Mouse (Mus musculus) kidney, postnatal 0 days (tissue): Measurements from ENCODE around the gene Nrarp. TPM values are rescaled to one million over a fixed set of nuclear protein-coding genes. Genes with fewer than 3 reads are reported as not detected.

Experiments used
- ATAC-seq: fragments of 200-750 bp; cut with Nextera tagmentation; replicated peaks from 2 replicates; pipeline ENCODE4 v1.8.0; 2017; ENCODE audit warnings: low read depth, moderate number of reproducible peaks, moderate TSS enrichment, moderate library complexity; ENCODE audit not compliant: low FRiP score
- DNase-seq: peaks from one replicate; pipeline ENCODE4 v3.0.0-alpha.2; 2016; ENCODE audit warnings: low spot score
- H3K27ac ChIP-seq: fragments of 300-500 bp; sonication (generic); 2 replicates; pipeline ENCODE4 v1.5.1; 2014; ENCODE audit warnings: mild to moderate bottlenecking
- H3K27me3 ChIP-seq: fragments of 300-500 bp; sonication (generic); 2 replicates; pipeline ENCODE4 v1.6.1; 2014; ENCODE audit warnings: low read length, mixed read lengths; ENCODE audit not compliant: insufficient read depth
- H3K36me3 ChIP-seq: fragments of 300-500 bp; sonication (generic); 2 replicates; pipeline ENCODE4 v1.6.1; 2014; ENCODE audit warnings: low read length, mixed read lengths; ENCODE audit not compliant: insufficient read depth
- H3K4me1 ChIP-seq: fragments of 300-500 bp; sonication (generic); replicated peaks from 2 replicates; pipeline ENCODE4 v1.6.1; 2014; ENCODE audit warnings: antibody characterized with exemption, low read length, mixed read lengths; ENCODE audit not compliant: insufficient read depth
- H3K4me2 ChIP-seq: fragments of 300-500 bp; sonication (generic); 2 replicates; pipeline ENCODE4 v1.6.1; 2014; ENCODE audit warnings: mild to moderate bottlenecking, low read length, moderate library complexity, mixed read lengths
- H3K4me3 ChIP-seq: fragments of 300-500 bp; sonication (generic); replicated peaks from 2 replicates; pipeline ENCODE4 v1.5.1; 2014; ENCODE audit warnings: low read depth, low read length
- H3K9ac ChIP-seq: fragments of 300-500 bp; sonication (generic); 2 replicates; pipeline ENCODE4 v1.6.1; 2014; ENCODE audit warnings: low read depth, low read length
- H3K9me3 ChIP-seq: fragments of 300-500 bp; sonication (generic); replicated peaks from 2 replicates; pipeline ENCODE4 v1.6.1; 2016; ENCODE audit warnings: low read length, inconsistent platforms, mixed read lengths
- CTCF ChIP-seq: IDR thresholded peaks from 2 replicates; pipeline ENCODE4 v1.5.1; 2016; ENCODE audit warnings: antibody characterized with exemption, low read depth, mild to moderate bottlenecking, moderate library complexity
- WGBS: fragments of 180-500 bp; shearing (Covaris S2); extraction: QIAGEN DNeasy Blood & Tissue Kit; methylation state at CpG from one replicate; pipeline ENCODE4 v1.1.7; 2014; 5-methylcytosine and 5-hydroxymethylcytosine counted together
- polyA plus RNA-seq: library from polyadenylated mRNA; unstranded; fragments of >200 nt; fragmentation: Nextera tagmentation; extraction: Ambion mirVana; gene quantifications from 2 replicates; pipeline ENCODE4 v1.2.1, GENCODE M21; 2015

Gene Nrarp
- polyA plus RNA-seq, 1 experiment from 2014 or later: 21.6 TPM

- no peak for DNase-seq
- H3K27me3 ChIP-seq: no peaks in the 10 kb centered on the region
- H3K27ac ChIP-seq: peak overlapping the region; percentile 91
- peaks cover 14% of the 10 kb centered on the region for H3K4me1 ChIP-seq
- 0 out of 2 replicates have a peak overlapping the region, but pooled peaks have one; percentile 14 for H3K9ac ChIP-seq
- WGBS: 22% methylated on average over 2 of the region's 2 CpGs
- no peak for ATAC-seq
- TF ChIP-seq CTCF: no peak
- no peak overlapping the region for H3K4me3 ChIP-seq
- H3K4me2 ChIP-seq: peak overlapping the region; percentile 65
- no peaks in the 10 kb centered on the region for H3K9me3 ChIP-seq
- peaks cover 21% of the 10 kb centered on the region for H3K36me3 ChIP-seq
These were observed 16.6 kb downstream of the Nrarp start for GRCm38 (mm10) chr2:25197191-25197590.

GRCm38 (mm10) chr2:25197946-25198345, 17.4 kb downstream of the Nrarp start:
- no peak for TF ChIP-seq CTCF
- Histone ChIP-seq H3K36me3 (peaks cover 29% of the 10 kb centered on the region), H3K27me3 (no peaks in the 10 kb centered on the region), H3K4me2 (no peak overlapping the region), H3K4me1 (peaks cover 14% of the 10 kb centered on the region), H3K9ac (no peak overlapping the region), H3K27ac (peak overlapping the region; percentile 91), H3K9me3 (no peaks in the 10 kb centered on the region), H3K4me3 (no peak overlapping the region)
- ATAC-seq: no peak
- no peak for DNase-seq

- WGBS: 90% methylated on average over 2 of the region's 2 CpGs
- H3K4me1 ChIP-seq: peaks cover 5% of the 10 kb centered on the region; the same call in 1 of the 2 replicates
- H3K4me3 ChIP-seq: no peak overlapping the region
- H3K27ac ChIP-seq: no peak overlapping the region
- ATAC-seq (no peak), DNase-seq (no peak)
- TF ChIP-seq CTCF: no peak
- no peaks in the 10 kb centered on the region for H3K27me3 ChIP-seq
- no peak overlapping the region for H3K9ac ChIP-seq
- H3K9me3 ChIP-seq: no peaks in the 10 kb centered on the region
- peaks cover 51% of the 10 kb centered on the region for H3K36me3 ChIP-seq
- no peak overlapping the region for H3K4me2 ChIP-seq
These were observed 20.1 kb downstream of the Nrarp start for GRCm38 (mm10) chr2:25200631-25201030.

GRCm38 (mm10) chr2:25203631-25204214, 23.2 kb downstream of the Nrarp start:
- Histone ChIP-seq H3K4me3 (no peak overlapping the region), H3K36me3 (peaks cover 69% of the 10 kb centered on the region), H3K9ac (no peak overlapping the region), H3K27me3 (no peaks in the 10 kb centered on the region), H3K4me1 (no peaks in the 10 kb centered on the region), H3K4me2 (no peak overlapping the region), H3K9me3 (no peaks in the 10 kb centered on the region), H3K27ac (no peak overlapping the region)
- DNase-seq (no peak), ATAC-seq (0 out of 2 replicates have a peak, but pooled peaks have one; percentile 38)
- TF ChIP-seq CTCF: peak; percentile 44
- WGBS: 61% methylated on average over 4 of the region's 4 CpGs

- no peak overlapping the region for H3K4me2 ChIP-seq
- no peak overlapping the region for H3K9ac ChIP-seq
- DNase-seq: no peak
- H3K4me1 ChIP-seq: peaks cover 10% of the 10 kb centered on the region
- peaks cover 44% of the 10 kb centered on the region for H3K36me3 ChIP-seq
- TF ChIP-seq CTCF: no peak
- no peak overlapping the region for H3K4me3 ChIP-seq
- H3K9me3 ChIP-seq: no peaks in the 10 kb centered on the region
- H3K27me3 ChIP-seq: no peaks in the 10 kb centered on the region
- no peak overlapping the region for H3K27ac ChIP-seq
- WGBS: 85% methylated on average over 1 of the region's 1 CpGs
- ATAC-seq: no peak
These were observed 27.0 kb downstream of the Nrarp start for GRCm38 (mm10) chr2:25207593-25207992.

GRCm38 (mm10) chr2:25210686-25211085, 30.1 kb downstream of the Nrarp start:
- 0 out of 2 replicates have a peak, but pooled peaks have one; percentile 2 for ATAC-seq
- H3K9me3 ChIP-seq: no peaks in the 10 kb centered on the region

More at GRCm38 (mm10) chr2:25210686-25211085, 30.1 kb downstream of the Nrarp start:
- 1% methylated on average over 24 of the region's 24 CpGs for whole genome bisulfite sequencing
- H3K4me1 ChIP-seq: peaks cover 10% of the 10 kb centered on the region
- peak overlapping the region; percentile 90 for H3K27ac ChIP-seq
- peaks cover 17% of the 10 kb centered on the region for H3K36me3 ChIP-seq
- no peak for DNase-seq
- peak overlapping the region; percentile 81 for H3K4me2 ChIP-seq
- H3K4me3 ChIP-seq: peak overlapping the region; percentile 99
- H3K9ac ChIP-seq: peak overlapping the region; percentile 93
- no peak for TF ChIP-seq CTCF
- H3K27me3 ChIP-seq: no peaks in the 10 kb centered on the region
